Mouse (Mus musculus): ENCODE results near the gene Gabrb3.

DNA sequence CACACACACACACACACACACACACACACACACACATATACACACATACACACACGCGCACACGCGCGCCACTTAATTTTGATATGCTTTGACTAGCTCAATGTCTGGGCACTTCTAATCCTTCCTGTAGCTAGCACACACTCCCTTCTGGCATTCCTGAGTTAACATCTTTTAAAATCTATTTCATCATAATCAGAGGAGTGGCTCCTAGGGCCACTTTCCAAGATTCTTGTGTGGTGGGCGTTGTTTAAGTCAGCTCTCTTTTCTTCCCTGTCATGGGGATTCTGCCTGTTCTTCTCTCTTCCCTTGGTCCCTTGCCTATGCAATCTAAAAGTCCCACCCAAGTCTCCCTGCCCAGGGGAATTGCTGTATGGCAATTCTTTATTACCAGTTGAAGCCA lies 286.6 kb downstream of the Gabrb3 start:
- TF ChIP-seq POLR2A (IDR thresholded peaks at IDR 0.05; ENCODE audit: insufficient read length, low read depth) (no peak), TCF12 (IDR thresholded peaks at IDR 0.05; ENCODE audit: insufficient read depth, poor library complexity, severe bottlenecking) (no peak), MAX (IDR thresholded peaks at IDR 0.05; ENCODE audit: low read depth) (no peak), USF1 (IDR thresholded peaks at IDR 0.05; ENCODE audit: low read depth) (no peak), MYOG (IDR thresholded peaks at IDR 0.05; ENCODE audit: control insufficient read depth in 1 of 3, insufficient read depth in 1 of 3, insufficient read length in 2 of 3, low read depth in 2 of 3) (no peak), POLR2AphosphoS2 (IDR thresholded peaks at IDR 0.05; ENCODE audit: insufficient read length, low read depth) (no peak), TCF3 (IDR thresholded peaks at IDR 0.05; ENCODE audit: insufficient read length, low read depth) (no peak), MYOD1 (IDR thresholded peaks at IDR 0.05; ENCODE audit: control insufficient read depth in 1 of 3, insufficient read length in 2 of 3, low read depth in 2 of 3) (no peak), SRF (IDR thresholded peaks at IDR 0.05; ENCODE audit: control insufficient read depth, insufficient read length, low read depth) (no peak), CEBPB (IDR thresholded peaks at IDR 0.05; ENCODE audit: insufficient read depth, poor library complexity, severe bottlenecking) (no peak), E2F4 (IDR thresholded peaks at IDR 0.05; ENCODE audit: insufficient read depth) (no peak)
